Mouse (Mus musculus): Measurements from ENCODE around the gene Cryba2. TPM values are rescaled to one million over a fixed set of nuclear protein-coding genes. Genes with fewer than 3 reads are reported as not detected.

Gene Cryba2
- total and polyA plus RNA-seq, 3 experiments: 0.30 to 0.55 TPM; not detected in 1

- H3K9ac ChIP-seq (ENCODE audit: insufficient read depth, low read depth): no peak overlapping the region
These were observed 34.1 kb downstream of the Cryba2 start for GRCm38 (mm10) chr1:74858805-74859204.

GRCm38 (mm10) chr1:74858171-74858719 is 34.7 kb downstream of the Cryba2 start:
- no peaks in the 10 kb centered on the region for H3K36me3 ChIP-seq (replicated peaks in 1 of 2; ENCODE audit: control insufficient read depth in 1 of 2, insufficient read depth in 1 of 2, low read length in 1 of 2)
- H3K9ac ChIP-seq (ENCODE audit: insufficient read depth, low read depth): no peak overlapping the region
- in situ Hi-C loops (cut with MboI; ENCODE audit: low pct_ligation_motif_present, low pct_unique_long_range_greater_than_20kb, low sequenced_read_pairs): no loop called here
- no peaks in the 10 kb centered on the region for H3K79me2 ChIP-seq (replicated peaks; ENCODE audit: control insufficient read depth, extremely low read depth, insufficient read depth, poor library complexity, severe bottlenecking)
- H3K27me3 ChIP-seq (replicated peaks): no peaks in the 10 kb centered on the region
- TF ChIP-seq POLR2A (IDR thresholded peaks at IDR 0.05; ENCODE audit: low read depth, low read length) (no peak), SMC3 (IDR thresholded peaks at IDR 0.05; ENCODE audit: low read depth, low read length) (no peak), CHD1 (IDR thresholded peaks at IDR 0.05; ENCODE audit: low read depth, low read length) (no peak), BHLHE40 (IDR thresholded peaks at IDR 0.05; ENCODE audit: low read depth, low read length) (no peak), CHD2 (IDR thresholded peaks at IDR 0.05; ENCODE audit: low read length) (no peak), IRF4 (IDR thresholded peaks at IDR 0.05; ENCODE audit: low read depth, low read length) (no peak), NRF1 (IDR thresholded peaks at IDR 0.05; ENCODE audit: low read depth, low read length) (no peak), ZKSCAN1 (IDR thresholded peaks at IDR 0.05; ENCODE audit: borderline replicate concordance, low read depth, low read length) (no peak), MXI1 (IDR thresholded peaks at IDR 0.05; ENCODE audit: low read depth, low read length) (no peak), MAFK (IDR thresholded peaks at IDR 0.05; ENCODE audit: insufficient replicate concordance, low read length) (no peak), HCFC1 (IDR thresholded peaks at IDR 0.05; ENCODE audit: low read depth, low read length) (no peak), TBP (conservative IDR thresholded peaks at IDR 0.05; ENCODE audit: low read depth, low read length) (no peak), E2F4 (IDR thresholded peaks at IDR 0.05; ENCODE audit: insufficient replicate concordance, low read depth, low read length) (no peak), POLR2AphosphoS2 (IDR thresholded peaks at IDR 0.05; ENCODE audit: low read depth, low read length) (no peak), NELFE (IDR thresholded peaks at IDR 0.05; ENCODE audit: low read depth, low read length) (no peak)
- H3K4me2 ChIP-seq (ENCODE audit: insufficient read depth, low read depth, poor library complexity, severe bottlenecking): no peak overlapping the region
- H3K27ac ChIP-seq (ENCODE audit: insufficient read depth, low read depth): no peak overlapping the region
- dilution Hi-C loops (cut with MboI; ENCODE audit: extremely low pct_ligation_motif_present, extremely low pct_unique_long_range_greater_than_20kb, low sequenced_read_pairs): no loop called here
- peaks cover 14% of the 10 kb centered on the region for H3K9me3 ChIP-seq (replicated peaks; ENCODE audit: low read length)
- no peak overlapping the region for H3K4me3 ChIP-seq (replicated peaks in 1 of 3; ENCODE audit: low read depth in 2 of 3, low read length in 2 of 3, poor library complexity in 1 of 3)
- no peak for DNase-seq (ENCODE audit: extremely low read depth)
- peaks cover 3 to 26% of the 10 kb centered on the region in 2 experiments; a peak in 3 of 4 replicates for H3K4me1 ChIP-seq (ENCODE audit: control insufficient read depth in 1 of 2, insufficient read depth in 2 of 2)

More at GRCm38 (mm10) chr1:74858805-74859204, 34.1 kb downstream of the Cryba2 start:
- TF ChIP-seq ZMIZ1 (IDR thresholded peaks at IDR 0.05; ENCODE audit: low read depth, low read length): no peak
- no peak for TF ChIP-seq EP300 (IDR thresholded peaks at IDR 0.05; ENCODE audit: low read length)
- TF ChIP-seq CHD2 (IDR thresholded peaks at IDR 0.05; ENCODE audit: low read length): no peak
- TF ChIP-seq JUND (conservative IDR thresholded peaks at IDR 0.05; ENCODE audit: low read depth, low read length): no peak
- TF ChIP-seq PAX5 (IDR thresholded peaks at IDR 0.05; ENCODE audit: low read length): no peak
- no peak for TF ChIP-seq ZKSCAN1 (IDR thresholded peaks at IDR 0.05; ENCODE audit: borderline replicate concordance, low read depth, low read length)
- TF ChIP-seq TCF12 (IDR thresholded peaks at IDR 0.05; ENCODE audit: low read depth, low read length): no peak
- TF ChIP-seq JUN (IDR thresholded peaks at IDR 0.05; ENCODE audit: insufficient read depth, low read depth, low read length): no peak
- no peak for TF ChIP-seq KAT2A (IDR thresholded peaks at IDR 0.05; ENCODE audit: insufficient replicate concordance, low read length)
- no peak for TF ChIP-seq MXI1 (IDR thresholded peaks at IDR 0.05; ENCODE audit: low read depth, low read length)
- no peak for TF ChIP-seq POLR2AphosphoS2 (IDR thresholded peaks at IDR 0.05; ENCODE audit: low read depth, low read length)
- TF ChIP-seq HCFC1 (IDR thresholded peaks at IDR 0.05; ENCODE audit: low read depth, low read length): no peak
- no peaks in the 10 kb centered on the region for H3K27me3 ChIP-seq (replicated peaks)
- in situ Hi-C loops (cut with MboI; ENCODE audit: low pct_ligation_motif_present, low pct_unique_long_range_greater_than_20kb, low sequenced_read_pairs): no loop called here
- no peaks in the 10 kb centered on the region for H3K79me2 ChIP-seq (replicated peaks; ENCODE audit: control insufficient read depth, extremely low read depth, insufficient read depth, poor library complexity, severe bottlenecking)
- peaks cover 3 to 25% of the 10 kb centered on the region in 2 experiments; a peak in 3 of 4 replicates for H3K4me1 ChIP-seq (ENCODE audit: control insufficient read depth in 1 of 2, insufficient read depth in 2 of 2)
- H3K36me3 ChIP-seq (replicated peaks in 1 of 2; ENCODE audit: control insufficient read depth in 1 of 2, insufficient read depth in 1 of 2, low read length in 1 of 2): no peaks in the 10 kb centered on the region
- no peak overlapping the region for H3K4me3 ChIP-seq (replicated peaks in 1 of 3; ENCODE audit: low read depth in 2 of 3, low read length in 2 of 3, poor library complexity in 1 of 3)
- peaks cover 14% of the 10 kb centered on the region for H3K9me3 ChIP-seq (replicated peaks; ENCODE audit: low read length)
- peak overlapping the region; percentile 18; the same call in 1 of the 2 replicates for H3K4me2 ChIP-seq (ENCODE audit: insufficient read depth, low read depth, poor library complexity, severe bottlenecking)
- no peak overlapping the region for H3K27ac ChIP-seq (ENCODE audit: insufficient read depth, low read depth)
- no peak for DNase-seq (ENCODE audit: extremely low read depth)
- dilution Hi-C loops (cut with MboI; ENCODE audit: extremely low pct_ligation_motif_present, extremely low pct_unique_long_range_greater_than_20kb, low sequenced_read_pairs): no loop called here
